Mouse (Mus musculus): ENCODE data around the gene Ppm1l.

Gene Ppm1l

GRCm38 (mm10) chr3:69340971-69341370, 24.3 kb downstream of the Ppm1l start:
- no peak for DNase-seq

GRCm38 (mm10) chr3:69341514-69341913, 24.9 kb downstream of the Ppm1l start:
- no peak for DNase-seq

- no peak for DNase-seq
Measured at GRCm38 (mm10) chr3:69342247-69342921, 25.7 kb downstream of the Ppm1l start.

GRCm38 (mm10) chr3:69343124-69343523, 26.5 kb downstream of the Ppm1l start:
- DNase-seq, result no peak

- no peak for DNase-seq
Measured at GRCm38 (mm10) chr3:69346514-69346913, 29.9 kb downstream of the Ppm1l start.

- DNase-seq, result no peak
Measured at GRCm38 (mm10) chr3:69348197-69348920, 31.7 kb downstream of the Ppm1l start.

GRCm38 (mm10) chr3:69348921-69349237, 32.2 kb downstream of the Ppm1l start:
- no peak for DNase-seq

- DNase-seq, result no peak
Measured at GRCm38 (mm10) chr3:69349973-69350372, 33.3 kb downstream of the Ppm1l start.

GRCm38 (mm10) chr3:69352194-69352593, 35.5 kb downstream of the Ppm1l start:
- no peak for DNase-seq

- no peak for DNase-seq
Measured at GRCm38 (mm10) chr3:69354681-69355080, 38.0 kb downstream of the Ppm1l start.

GRCm38 (mm10) chr3:69356078-69356665, 39.5 kb downstream of the Ppm1l start:
- no peak for DNase-seq

- no peak for DNase-seq
Measured at GRCm38 (mm10) chr3:69356781-69357180, 40.1 kb downstream of the Ppm1l start.

- no peak for DNase-seq
Measured at GRCm38 (mm10) chr3:69357897-69358619, 41.4 kb downstream of the Ppm1l start.

- DNase-seq, result no peak
Measured at GRCm38 (mm10) chr3:69358620-69358964, 41.9 kb downstream of the Ppm1l start.

- DNase-seq, result no peak
Measured at GRCm38 (mm10) chr3:69360263-69360895, 43.7 kb downstream of the Ppm1l start.

- no peak for DNase-seq
Measured at GRCm38 (mm10) chr3:69361487-69362349, 45.1 kb downstream of the Ppm1l start.

GRCm38 (mm10) chr3:69362350-69362790, 45.7 kb downstream of the Ppm1l start:
- no peak for DNase-seq

GRCm38 (mm10) chr3:69362906-69363305, 46.2 kb downstream of the Ppm1l start:
- DNase-seq, result no peak

- DNase-seq, result no peak
Measured at GRCm38 (mm10) chr3:69364151-69364550, 47.5 kb downstream of the Ppm1l start.

- DNase-seq, result no peak
Measured at GRCm38 (mm10) chr3:69367916-69368315, 51.3 kb downstream of the Ppm1l start.

- peak; percentile 30 for DNase-seq
Measured at GRCm38 (mm10) chr3:69372731-69373130, 56.1 kb downstream of the Ppm1l start.
